Mouse (Mus musculus) layer of hippocampus, adult 9-11 months (tissue): ENCODE results near the gene Btbd9.

Experiments
- DNase-seq: peaks from one replicate; pipeline ENCODE4 v3.0.0; 2022

Btbd9 gene

DNA sequence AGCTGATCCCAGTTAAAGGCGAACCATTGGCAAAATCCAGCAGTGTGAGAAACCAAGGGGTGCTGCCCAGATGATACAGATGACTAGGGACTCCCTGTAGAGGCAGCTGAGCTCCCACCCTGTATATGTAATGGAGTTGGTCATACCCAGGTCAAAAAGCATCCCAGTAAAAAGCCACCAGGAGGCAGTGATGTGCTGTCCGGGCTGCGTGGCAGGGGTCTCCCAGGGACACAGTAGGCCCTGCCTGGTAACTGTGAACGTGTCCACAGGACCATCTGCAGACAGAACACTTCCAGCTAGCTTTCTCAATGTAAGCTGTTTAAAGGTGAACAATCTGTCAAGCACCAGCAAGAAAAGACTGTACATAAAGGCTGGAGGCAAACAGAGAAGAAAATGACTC, 343.6 kb downstream of the Btbd9 start:
- no peak for DNase-seq

DNA sequence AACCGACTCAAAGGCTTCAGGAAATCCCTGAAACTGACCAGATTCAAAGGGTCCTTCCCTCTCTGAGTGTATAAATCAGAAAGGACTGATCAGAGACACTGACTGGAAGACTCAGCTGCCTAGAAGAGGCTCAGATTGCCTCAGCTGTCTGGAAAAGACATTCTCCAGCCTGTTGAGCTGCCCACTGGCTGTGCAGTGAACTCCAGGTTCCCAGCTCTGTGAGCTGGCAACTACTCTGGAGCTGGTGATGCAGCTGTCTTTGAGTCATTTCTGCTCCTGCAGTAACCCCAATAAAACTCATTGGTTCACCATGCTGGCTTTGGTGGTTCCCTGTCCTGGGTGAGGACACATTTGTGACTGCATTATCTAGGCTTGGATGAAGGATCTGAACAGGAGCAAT, 344.8 kb downstream of the Btbd9 start:
- no peak for DNase-seq

DNA sequence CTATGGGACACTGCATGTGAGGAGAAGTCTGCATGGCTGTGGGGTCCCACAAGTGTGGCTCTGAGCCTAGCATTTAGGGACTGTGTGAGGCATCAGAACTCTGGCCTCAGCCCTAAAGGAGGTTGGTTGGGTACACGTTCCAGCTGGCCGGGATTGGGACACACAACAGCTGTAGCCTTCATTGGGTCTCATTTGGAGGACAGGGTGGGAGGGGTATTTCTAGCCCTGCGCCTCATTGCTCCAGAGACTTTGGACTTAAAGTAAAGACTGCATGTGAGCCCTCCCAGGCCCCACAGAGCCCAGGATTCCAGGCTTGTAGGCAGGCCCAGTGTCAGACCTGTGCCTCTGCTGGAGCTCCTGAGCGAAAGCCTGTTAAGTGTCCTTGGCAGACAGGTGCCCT, 345.9 kb downstream of the Btbd9 start:
- DNase-seq = no peak

DNA sequence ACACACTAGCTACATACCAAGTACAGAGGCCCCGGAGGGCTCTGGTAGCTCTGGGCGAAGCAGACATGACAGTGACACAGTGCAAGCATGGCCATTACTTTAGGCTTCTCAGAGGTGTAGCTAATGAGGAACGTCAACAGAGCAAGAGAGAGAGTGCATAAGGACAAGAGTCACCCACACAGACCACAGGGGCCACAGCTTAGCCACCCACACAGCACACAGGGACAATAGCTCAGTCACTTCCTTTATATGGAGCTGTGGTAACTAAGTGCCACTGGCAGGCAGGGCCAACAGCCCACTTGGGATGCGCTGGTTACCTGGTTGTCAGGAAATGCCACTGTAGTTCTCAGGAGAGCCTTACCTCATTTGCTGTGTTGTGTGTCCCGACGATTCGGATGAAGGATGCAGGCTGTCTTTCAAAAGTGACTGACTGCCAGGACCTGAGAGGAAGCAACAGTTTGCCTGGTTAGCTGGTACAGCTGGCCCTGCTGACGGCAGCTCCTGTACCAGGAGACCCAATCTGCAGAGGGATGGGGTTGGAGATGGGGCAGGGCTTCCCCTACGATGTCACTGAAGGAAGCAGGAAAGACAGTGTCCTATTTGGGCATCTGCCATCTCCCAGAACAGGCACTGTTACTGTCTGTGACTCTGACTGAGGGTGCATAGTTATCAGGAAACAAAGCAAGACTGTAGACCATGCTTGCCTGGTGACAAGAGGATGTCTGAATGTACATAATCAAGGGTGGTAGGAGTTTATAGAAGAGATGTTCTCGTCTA, 347.7 kb downstream of the Btbd9 start:
- DNase-seq = peak; percentile 63

DNA sequence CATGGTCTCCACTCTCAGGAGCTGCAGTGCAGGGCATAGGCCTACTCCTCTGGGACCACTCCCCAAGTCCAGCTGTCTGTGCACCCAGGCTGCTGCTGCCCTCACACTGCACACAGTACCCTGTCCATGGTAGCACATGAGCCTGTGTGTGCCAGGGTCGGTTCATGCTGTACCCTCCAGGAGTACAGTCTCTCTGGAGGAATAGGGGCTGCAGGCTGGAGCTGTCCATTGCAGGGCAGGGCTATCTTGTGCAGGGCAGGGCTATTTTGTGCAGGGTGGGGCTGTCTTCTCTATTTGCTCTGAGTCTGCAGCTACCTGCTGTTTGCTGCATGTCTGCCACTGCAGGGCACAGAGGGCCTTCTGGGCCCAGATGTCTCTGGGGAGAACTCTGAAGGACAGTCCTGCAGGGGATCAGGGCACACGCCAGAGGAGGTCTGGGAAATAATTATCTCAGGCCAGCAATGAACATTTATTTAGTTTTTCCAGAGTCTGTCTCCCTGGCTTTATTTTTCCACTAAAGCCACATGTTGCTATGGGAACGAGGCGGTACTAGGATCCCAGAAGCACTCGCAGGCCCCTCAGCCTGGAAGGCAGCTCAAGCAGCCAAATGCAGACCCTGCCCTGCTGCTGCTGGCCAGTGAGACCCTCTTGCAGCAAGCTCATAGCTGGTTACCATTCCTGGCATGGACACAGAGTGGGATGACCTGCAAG, 351.1 kb downstream of the Btbd9 start:
- no peak for DNase-seq

DNA sequence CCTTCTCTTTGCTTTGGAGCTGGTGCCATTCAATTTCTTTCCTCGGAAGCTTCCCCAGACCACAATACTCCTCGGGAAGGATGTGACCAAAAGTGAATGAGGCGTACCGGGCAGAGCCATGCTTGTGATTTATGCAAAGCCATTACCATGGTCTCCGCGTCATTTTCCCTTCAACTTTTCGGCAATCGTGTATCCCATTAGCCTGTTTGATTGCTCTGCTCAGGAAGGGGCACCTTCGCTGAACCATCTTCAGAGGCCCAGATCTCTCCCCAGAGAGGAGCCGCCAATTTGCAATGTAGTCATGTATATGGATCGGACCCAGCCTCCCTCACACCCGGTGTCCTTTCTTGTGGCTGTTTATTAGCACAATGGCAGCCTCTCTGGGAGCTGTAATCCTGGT, 353.5 kb downstream of the Btbd9 start:
- no peak for DNase-seq

DNA sequence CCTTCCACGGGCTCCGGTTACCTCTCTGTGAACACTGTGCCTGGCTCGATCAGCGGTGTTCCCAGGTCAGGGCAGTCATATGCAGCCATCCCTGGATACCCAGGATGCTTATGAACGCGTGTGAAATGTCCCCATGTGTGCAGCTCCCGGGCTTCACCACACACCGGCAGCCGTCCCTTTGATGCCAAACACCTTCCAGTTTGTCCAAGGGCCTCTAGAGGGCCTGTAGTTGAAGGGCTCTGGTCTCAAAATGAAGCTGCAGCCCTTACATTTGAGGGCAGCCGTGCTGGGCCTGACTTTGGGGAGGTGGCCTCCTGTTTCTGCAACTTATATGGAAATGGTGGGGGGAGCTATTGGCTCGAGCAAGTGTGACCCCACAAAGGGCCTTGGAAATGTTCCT, 353.9 kb downstream of the Btbd9 start:
- no peak for DNase-seq

DNA sequence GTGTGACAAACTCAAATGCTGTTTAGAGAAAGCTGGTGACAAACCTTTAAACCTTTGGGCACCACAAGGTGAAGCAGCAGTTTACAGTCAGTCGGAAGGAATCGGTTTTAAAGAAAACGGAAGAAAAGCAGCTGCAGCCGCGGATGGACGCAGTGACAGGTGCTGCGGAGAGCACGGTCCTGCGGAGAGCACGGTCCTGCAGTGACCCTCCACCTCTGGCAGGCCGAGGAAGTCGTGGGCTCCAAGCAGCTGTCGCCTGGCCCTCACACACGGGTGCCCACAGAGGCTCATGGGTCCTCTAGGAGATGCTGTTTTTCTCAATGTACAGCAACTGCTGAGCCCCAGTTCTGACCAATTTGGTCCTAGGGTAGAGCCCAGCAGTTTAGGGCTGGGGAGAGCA, 354.6 kb downstream of the Btbd9 start:
- DNase-seq = no peak

DNA sequence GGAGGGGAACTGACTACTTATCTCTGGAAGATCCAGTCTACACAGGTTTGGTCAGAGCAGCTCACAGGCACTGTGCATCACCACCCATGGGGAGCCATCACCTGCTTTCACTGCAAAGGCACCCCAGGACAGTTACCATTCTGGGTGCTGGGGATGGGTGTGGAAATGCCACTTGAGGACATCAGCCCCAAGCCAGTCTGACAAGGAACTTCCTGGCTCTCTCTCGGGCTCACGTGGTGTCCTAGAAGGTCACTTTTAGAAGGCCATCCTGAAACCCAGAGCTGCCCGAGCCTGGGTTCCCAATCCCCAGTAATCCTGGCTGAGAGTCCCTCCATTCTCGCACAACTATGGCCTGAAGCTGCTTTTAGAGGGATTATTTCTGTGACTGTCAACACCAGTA, 360.5 kb downstream of the Btbd9 start:
- DNase-seq = no peak

DNA sequence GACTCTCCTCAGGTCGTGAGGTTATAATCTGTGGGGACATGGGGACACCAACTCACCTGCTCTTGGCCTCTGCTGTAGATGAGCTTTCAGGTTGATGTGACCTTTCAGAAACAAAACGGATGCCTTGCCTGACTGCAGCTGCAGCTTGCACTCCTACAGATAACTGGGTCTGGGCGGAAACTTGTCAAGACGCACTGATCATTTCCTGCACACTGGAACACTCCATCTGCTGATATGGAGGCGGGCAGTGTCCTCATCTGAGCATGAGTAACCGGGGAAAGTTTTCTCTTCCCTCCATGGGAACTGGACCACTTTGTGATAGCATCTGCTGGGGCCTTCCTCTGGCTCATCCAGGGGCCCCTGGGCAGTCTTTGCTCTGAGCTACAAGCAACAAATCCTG, 361.9 kb downstream of the Btbd9 start:
- DNase-seq = peak; percentile 84

DNA sequence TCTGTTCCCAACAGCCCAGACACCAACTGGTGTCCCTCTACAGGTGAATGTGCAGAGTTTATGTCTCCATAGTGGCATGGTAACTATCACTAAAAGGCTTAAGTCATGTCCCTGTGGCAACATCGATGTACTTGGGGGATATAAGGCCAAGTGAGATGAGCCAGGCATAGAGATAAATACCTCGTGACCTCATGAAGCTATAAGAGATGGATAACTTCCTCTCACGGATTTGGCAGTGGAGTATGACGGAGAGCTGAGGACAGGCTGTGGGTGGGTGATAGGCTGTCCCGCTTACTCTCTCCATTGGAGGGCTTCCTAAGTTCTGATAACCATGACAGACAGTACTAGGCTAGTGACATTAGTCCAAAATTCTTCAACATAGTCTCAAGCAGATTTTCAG, 362.9 kb downstream of the Btbd9 start:
- DNase-seq = no peak

DNA sequence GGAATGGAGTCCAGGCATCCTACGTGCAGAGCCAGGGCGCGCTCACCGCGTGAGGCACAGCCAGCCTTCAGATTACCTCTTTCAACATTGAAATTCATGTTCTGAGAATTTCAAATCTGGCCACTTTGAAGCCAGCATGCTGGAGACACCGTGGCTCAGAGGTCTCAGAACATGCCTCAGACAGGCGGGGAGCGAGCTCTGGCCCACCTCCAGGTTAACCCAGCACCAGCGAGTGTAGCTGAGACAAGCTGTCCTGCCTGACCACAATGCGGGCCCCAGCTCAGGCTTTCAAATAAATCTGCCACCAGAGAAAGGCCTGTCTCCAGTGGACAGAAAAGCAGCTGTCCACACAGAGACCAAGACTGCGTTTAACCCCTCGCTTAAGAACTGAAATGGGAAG, 363.6 kb downstream of the Btbd9 start:
- DNase-seq = no peak

DNA sequence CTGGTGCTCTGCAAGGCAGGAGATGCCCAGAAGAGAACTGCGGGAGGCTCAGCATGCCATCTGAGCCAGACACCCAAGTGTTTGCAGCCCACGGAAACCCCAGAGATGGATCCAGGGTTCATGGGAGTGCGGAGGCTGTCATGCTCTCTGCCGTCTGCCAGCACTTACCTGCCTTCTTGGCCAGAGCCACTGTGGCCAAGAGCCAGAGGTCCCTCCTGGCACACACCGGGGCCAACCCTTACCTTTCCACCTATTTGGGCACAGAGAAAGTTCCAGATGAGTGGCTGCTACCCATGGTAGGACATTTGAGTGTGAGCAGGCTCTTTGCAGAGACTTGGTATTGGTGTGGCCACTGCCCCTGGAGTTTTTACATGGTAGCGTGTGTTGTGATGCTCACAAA, 365.4 kb downstream of the Btbd9 start:
- no peak for DNase-seq

DNA sequence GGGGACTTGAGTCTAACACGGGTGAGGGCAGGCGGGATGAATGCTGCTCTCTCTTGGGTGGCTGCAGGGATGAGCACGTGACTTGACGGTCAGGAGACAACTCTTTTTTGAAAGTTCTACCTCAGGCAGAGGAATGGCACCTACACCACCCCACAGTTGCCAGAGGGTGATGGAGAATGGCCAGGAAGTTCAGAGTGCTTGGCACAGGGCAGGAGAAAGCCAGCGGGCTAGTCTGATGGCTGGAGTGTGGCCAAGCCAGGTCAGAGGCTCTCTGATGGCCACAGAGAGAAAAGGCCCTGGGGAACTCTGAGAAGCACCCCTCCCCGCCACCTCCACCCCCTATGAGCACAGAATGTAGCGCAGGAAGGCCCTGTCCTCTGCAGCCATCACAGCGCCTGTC, 366.0 kb downstream of the Btbd9 start:
- DNase-seq = no peak

DNA sequence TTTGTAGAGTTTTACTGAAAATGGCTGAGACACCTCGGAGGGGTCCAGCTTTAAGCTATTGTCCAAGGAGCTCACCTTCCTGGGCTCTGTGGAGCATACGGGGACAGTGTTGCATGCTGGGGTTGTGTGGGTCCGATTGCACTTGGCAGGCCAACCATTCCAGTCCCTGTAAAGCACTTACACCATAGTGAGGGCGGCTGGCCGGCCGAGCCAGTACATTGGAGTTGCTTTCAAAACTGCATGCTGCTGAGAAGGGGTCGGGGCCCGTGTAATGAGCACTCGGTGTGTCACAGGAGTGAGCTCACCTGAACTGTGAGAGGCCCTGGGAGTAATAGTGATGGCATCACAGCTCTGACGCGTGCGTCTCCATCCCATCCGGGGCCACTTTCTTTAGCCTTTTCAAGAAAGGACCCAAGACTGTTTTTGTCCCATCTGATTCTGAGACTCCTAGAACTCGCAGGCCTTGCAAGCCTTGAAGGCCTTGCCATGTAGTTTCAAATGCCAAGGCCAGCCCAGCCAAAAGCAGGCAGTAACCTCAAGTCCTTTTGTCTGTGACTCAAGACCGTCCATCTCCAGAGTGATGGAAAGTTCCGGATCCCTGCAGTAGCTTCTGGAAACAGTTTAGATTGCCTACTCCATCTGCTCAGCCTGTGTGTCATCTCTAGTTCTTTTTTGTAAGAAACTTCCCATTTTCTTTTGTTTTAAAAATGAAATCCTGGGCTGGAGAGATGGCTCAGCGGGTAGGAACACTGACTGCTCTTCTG, 371.0 kb downstream of the Btbd9 start:
- no peak for DNase-seq

DNA sequence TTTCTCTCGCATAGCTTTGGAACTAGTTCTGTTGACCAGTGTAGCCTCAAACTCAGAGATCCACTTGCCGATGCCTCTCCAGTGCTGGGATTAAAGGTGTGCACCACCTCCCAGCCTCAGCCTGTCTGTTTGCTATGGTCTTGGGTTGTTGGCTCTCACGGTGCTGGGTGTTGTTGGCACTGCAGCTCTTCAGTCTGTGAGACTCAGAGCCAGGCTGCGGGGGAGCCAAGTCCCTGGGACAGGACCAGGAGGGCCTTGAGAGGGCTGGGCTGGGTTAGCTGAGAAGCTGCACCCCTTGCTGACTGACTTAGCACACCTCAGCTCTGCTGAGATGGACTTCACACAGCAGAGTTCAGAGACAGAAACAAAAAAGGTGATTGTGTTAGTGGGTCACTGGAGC, 376.0 kb downstream of the Btbd9 start:
- no peak for DNase-seq

DNA sequence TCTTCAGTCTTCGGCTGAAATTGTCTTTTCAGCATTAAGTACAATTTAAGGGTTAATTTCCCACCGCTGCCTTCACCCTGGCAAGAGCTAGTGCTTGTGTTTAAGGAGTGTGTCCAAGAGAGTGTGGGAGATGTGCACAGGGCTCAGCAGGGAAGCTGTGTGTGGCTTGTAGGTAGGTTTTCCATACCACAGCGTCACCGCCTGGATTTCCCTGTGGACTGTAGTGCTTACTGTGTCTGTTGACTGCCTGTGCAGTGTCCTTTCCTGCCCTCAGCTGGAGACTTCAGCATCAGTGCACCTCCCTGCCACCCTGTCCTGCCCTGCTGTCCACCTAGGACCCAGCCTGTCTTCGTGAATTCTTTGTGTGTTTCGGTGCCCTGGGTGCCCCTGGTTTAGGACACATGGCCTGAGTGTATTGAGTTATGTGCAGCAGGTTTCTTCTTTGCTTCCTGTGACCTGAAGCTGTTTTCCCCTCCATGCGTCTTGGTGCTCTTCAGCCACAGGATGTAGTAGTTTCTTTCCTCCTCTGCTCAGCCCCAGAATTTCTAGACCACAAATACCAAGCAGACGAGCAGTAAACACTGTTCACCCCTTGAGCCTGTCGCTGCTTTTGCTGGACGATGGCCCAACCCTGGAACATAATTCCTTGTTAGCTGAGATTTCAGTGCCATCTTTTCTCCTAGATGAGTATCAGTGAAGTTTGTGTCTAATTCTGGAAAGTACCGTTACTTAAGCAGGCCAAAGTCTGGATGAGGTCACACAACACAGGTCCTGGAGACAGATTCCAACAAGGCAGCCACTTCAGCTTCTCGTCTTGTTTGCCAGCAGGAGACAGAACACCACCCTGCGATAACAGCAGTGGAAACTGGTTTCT, 376.7 kb downstream of the Btbd9 start:
- DNase-seq = no peak

DNA sequence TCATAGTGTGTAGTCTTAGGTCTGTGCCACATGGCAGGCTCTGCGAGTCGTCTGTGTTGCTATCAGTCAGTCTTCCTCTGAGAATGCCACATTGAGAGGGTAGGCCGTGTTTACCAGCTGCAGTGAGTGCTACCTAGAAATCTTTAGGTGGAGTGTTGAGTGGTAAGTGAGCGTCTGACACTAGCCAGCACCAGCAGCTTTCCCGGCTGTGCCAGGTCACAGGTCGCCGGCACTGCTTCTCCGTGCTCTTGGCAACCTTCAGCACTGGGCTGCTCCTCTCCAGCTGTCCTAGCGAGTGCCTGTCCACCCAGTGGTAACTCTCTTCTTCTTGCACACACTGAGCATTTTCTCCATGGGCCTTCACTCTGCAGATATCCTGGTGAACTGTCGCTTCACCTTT, 377.9 kb downstream of the Btbd9 start:
- no peak for DNase-seq

DNA sequence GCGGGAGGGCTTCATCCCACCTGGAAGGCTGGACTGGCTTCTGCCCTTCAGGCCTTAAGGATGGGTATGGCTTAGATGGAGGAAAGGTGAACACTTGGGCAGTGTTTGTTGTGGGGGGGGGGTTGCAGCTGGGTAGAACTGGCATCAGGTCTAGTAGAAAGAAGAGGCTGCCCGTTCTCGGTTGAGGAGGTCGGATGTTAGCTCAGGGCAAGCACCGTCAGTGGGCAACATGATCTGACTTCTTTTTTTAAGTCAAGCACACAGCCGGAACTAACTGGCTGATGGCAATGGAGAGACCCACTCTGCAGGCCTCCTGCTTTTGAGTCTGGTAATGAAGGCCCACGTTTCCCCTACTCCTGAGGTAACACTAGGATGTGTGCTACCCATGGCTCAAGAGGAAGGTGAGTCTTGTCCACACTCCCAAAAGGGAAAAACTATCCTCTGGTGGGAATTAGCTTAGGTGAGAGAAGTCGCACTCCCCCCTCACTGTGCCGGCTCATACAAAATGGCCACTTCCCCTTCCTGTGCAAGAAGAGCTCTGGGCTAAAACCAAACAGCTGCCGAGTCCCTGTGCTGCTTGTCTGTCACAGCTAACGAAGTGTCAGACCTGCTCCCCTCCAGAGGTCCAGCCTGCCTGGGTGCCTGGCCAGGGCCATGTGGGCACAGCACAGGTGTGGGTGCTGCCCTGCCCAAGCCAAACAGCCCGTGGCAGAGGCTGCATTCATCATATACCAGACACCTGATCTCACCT, 378.8 kb downstream of the Btbd9 start:
- DNase-seq = peak; percentile 10

DNA sequence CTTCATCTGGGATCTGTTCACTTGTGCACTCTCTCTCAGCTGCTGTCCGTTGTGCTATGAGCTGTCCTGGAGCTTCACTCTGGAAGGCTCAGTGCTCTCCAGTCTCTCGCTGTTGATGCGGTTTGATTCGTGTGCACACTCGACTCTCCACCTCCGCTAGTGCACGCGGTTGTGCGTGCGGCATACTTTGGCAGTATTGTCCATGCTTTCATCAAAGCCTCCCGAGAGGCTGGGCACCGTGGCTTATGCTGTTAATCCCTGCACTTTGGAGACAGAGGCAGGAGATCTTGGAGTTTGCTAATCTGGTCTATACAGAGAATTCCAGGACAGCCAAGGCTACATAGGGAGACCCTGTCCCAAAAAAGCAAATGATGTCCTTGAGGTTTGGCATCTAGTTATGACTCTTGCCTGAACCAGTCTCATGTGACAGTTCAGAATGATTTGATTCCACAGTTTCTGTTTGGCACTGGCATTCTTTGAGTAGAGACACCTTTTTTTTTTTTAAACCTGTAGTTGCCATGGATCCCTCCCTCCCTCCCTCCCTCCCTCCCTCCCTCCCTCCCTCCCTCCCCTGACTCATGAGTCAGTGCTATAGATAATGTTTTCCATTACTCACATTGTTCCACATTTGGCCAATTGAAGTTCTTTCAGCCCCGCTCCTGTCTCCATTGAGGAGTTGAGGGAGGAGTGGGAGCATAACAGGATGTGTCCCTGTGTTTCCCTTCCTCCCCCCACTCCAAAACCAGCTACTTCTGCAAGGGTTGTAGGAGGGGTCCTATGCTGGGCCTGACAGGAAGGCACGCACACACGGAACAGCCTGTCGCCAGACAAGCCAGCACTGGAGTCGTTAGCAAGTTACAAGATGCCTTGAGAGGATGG, 379.6 kb downstream of the Btbd9 start:
- DNase-seq = peak; percentile 23

DNA sequence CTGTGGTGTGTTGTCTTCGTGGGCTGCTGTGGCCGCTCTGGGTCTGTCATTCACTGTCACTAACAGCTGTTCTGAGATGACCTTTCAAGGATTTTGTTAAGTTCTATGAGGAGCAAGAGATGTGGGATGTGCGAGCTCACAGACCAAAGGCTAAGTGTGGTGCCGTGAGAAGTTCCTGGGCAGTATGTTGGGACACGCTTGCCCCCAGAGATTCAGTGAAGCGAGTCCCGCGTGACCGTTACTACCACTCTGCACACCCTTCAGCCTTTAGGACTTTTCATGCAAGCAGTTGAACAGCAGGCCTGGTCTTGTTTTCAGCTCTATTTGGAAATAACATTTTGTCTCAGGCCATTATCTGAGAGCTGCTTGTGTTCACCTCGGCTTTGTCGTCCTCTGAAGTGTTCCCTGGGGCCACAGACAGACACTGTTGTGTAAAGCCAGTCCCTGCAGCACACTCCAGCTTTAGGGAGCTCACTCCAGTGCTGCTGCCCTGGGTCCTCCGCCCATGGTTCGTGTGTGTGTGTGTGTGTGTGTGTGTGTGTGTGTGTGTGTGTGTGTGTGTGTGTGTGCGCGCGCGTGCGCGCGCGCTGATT, 380.6 kb downstream of the Btbd9 start:
- peak; percentile 1 for DNase-seq
